Mouse (Mus musculus): Measurements from ENCODE around the gene 2610318N02Rik. TPM values are rescaled to one million over a fixed set of nuclear protein-coding genes. Genes with fewer than 3 reads are reported as not detected.
A peak's percentile ranks its signal among the peaks of the same experiment; 100 is the strongest.

2610318N02Rik gene
- total and polyA plus RNA-seq, 2 experiments = 0.33 TPM; not detected in 1

GRCm38 (mm10) chr16:17069511-17070443 lies 55.2 kb downstream of the 2610318N02Rik start, which contains the start of gene Ypel1:
Gene Ypel1 (plus strand): TSS chr16:17069696.
- Histone ChIP-seq H3K4me1 (ENCODE audit: control insufficient read depth, insufficient read depth, low read length) (no peaks in the 10 kb centered on the region), H3K27me3 (ENCODE audit: control insufficient read depth, insufficient read depth, low read length) (no peaks in the 10 kb centered on the region), H3K4me3 (ENCODE audit: insufficient read depth, low read depth, low read length) (peak within 1 kb of the TSS; percentile 83), H3K27ac (replicated peaks; ENCODE audit: insufficient read depth, low read depth, low read length) (no peak within 1 kb of the TSS), H3K9ac (ENCODE audit: low read depth, low read length) (peak within 1 kb of the TSS; percentile 75), H3K36me3 (ENCODE audit: control insufficient read depth, insufficient read depth, low read length) (no peaks in the 10 kb centered on the region), H3K79me2 (ENCODE audit: control insufficient read depth, insufficient read depth, low read length) (no peaks in the 10 kb centered on the region)
- TF ChIP-seq CTCF (IDR thresholded peaks at IDR 0.05; ENCODE audit: low read depth, low read length) (no peak), POLR2A (IDR thresholded peaks at IDR 0.05; ENCODE audit: extremely low read depth, insufficient read depth, low read length) (0 out of 2 replicates have a peak, but pooled peaks have one; percentile 46)
- WGBS = under 1% methylated on average over 75 of the region's 76 CpGs
- DNase-seq (ENCODE audit: extremely low read depth, low read depth, low spot score) = peak; percentile 48

- WGBS = 84% methylated on average over 2 of the region's 2 CpGs
- no peak overlapping the region for H3K9ac ChIP-seq (ENCODE audit: low read depth, low read length)
- H3K4me3 ChIP-seq (ENCODE audit: insufficient read depth, low read depth, low read length) = no peak overlapping the region
- peak; percentile 24 for DNase-seq (ENCODE audit: extremely low read depth, low read depth, low spot score)
- no peaks in the 10 kb centered on the region for H3K27me3 ChIP-seq (ENCODE audit: control insufficient read depth, insufficient read depth, low read length)
- TF ChIP-seq CTCF (IDR thresholded peaks at IDR 0.05; ENCODE audit: low read depth, low read length) = no peak
- no peak for TF ChIP-seq POLR2A (IDR thresholded peaks at IDR 0.05; ENCODE audit: extremely low read depth, insufficient read depth, low read length)
- H3K4me1 ChIP-seq (ENCODE audit: control insufficient read depth, insufficient read depth, low read length) = no peaks in the 10 kb centered on the region
- no peaks in the 10 kb centered on the region for H3K79me2 ChIP-seq (ENCODE audit: control insufficient read depth, insufficient read depth, low read length)
- H3K27ac ChIP-seq (replicated peaks; ENCODE audit: insufficient read depth, low read depth, low read length) = no peak overlapping the region
- no peaks in the 10 kb centered on the region for H3K36me3 ChIP-seq (ENCODE audit: control insufficient read depth, insufficient read depth, low read length)
Observed at GRCm38 (mm10) chr16:17067552-17067951, 57.4 kb downstream of the 2610318N02Rik start.

Other genes starting within 250 kb of the 2610318N02Rik start
- 12.2 and 15.4 TPM in 2 replicates for gene Ppm1f, start 228.7 kb downstream of the 2610318N02Rik start, total RNA-seq (2014; rRNA removed)
- 11.0 and 11.2 TPM in 2 replicates for gene Ppm1f, start 228.7 kb downstream of the 2610318N02Rik start, polyA plus RNA-seq (2012; rRNA removed)
- 81.4 and 91.2 TPM in 2 replicates for gene Mapk1, start 141.8 kb downstream of the 2610318N02Rik start, total RNA-seq (2014; rRNA removed)
- gene Mapk1, start 141.8 kb downstream of the 2610318N02Rik start, polyA plus RNA-seq (2012; rRNA removed) = 42.8 and 50.1 TPM in 2 replicates
- gene Ypel1, start 55.5 kb downstream of the 2610318N02Rik start, total RNA-seq (2014; rRNA removed) = 0.34 and 0.55 TPM in 2 replicates
- gene Ypel1, start 55.5 kb downstream of the 2610318N02Rik start, polyA plus RNA-seq (2012; rRNA removed) = 0.43 and 0.78 TPM in 2 replicates
- gene Ppil2, start 13.9 kb downstream of the 2610318N02Rik start, total RNA-seq (2014; rRNA removed) = 49.7 and 55.0 TPM in 2 replicates
- gene Ppil2, start 13.9 kb downstream of the 2610318N02Rik start, polyA plus RNA-seq (2012; rRNA removed) = 48.0 and 48.4 TPM in 2 replicates
- gene Sdf2l1, start 7.2 kb upstream of the 2610318N02Rik start, total RNA-seq (2014; rRNA removed) = 50.5 and 71.5 TPM in 2 replicates
- 70.0 and 72.3 TPM in 2 replicates for gene Sdf2l1, start 7.2 kb upstream of the 2610318N02Rik start, polyA plus RNA-seq (2012; rRNA removed)
- 0.28 and 0.94 TPM in 2 replicates for gene Ydjc, start 19.5 kb upstream of the 2610318N02Rik start, total RNA-seq (2014; rRNA removed)
- gene Ydjc, start 19.5 kb upstream of the 2610318N02Rik start, polyA plus RNA-seq (2012; rRNA removed) = 0.22 and 0.48 TPM in 2 replicates
- 0.07 TPM in 1 of 2 replicates, not detected in the other for gene Ccdc116, start 22.1 kb upstream of the 2610318N02Rik start, total RNA-seq (2014; rRNA removed)
- gene Ccdc116, start 22.1 kb upstream of the 2610318N02Rik start, polyA plus RNA-seq (2012; rRNA removed) = 0.05 and 0.07 TPM in 2 replicates
- gene Ube2l3, start 77.5 kb upstream of the 2610318N02Rik start, total RNA-seq (2014; rRNA removed) = 33.8 and 34.7 TPM in 2 replicates
- gene Ube2l3, start 77.5 kb upstream of the 2610318N02Rik start, polyA plus RNA-seq (2012; rRNA removed) = 45.7 and 54.0 TPM in 2 replicates
- not detected in 2 replicates for gene Rimbp3, start 83.4 kb upstream of the 2610318N02Rik start, total RNA-seq (2014; rRNA removed)
- not detected in 2 replicates for gene Rimbp3, start 83.4 kb upstream of the 2610318N02Rik start, polyA plus RNA-seq (2012; rRNA removed)
- gene Hic2, start 108.4 kb upstream of the 2610318N02Rik start, total RNA-seq (2014; rRNA removed) = 0.83 and 1.2 TPM in 2 replicates
- 0.87 and 1.1 TPM in 2 replicates for gene Hic2, start 108.4 kb upstream of the 2610318N02Rik start, polyA plus RNA-seq (2012; rRNA removed)
- gene Tmem191c, start 150.9 kb upstream of the 2610318N02Rik start, total RNA-seq (2014; rRNA removed) = 0.37 and 0.87 TPM in 2 replicates
- 0.97 and 1.4 TPM in 2 replicates for gene Tmem191c, start 150.9 kb upstream of the 2610318N02Rik start, polyA plus RNA-seq (2012; rRNA removed)
- 636 and 666 TPM in 2 replicates for gene Serpind1, start 206.2 kb upstream of the 2610318N02Rik start, total RNA-seq (2014; rRNA removed)
- gene Serpind1, start 206.2 kb upstream of the 2610318N02Rik start, polyA plus RNA-seq (2012; rRNA removed) = 368 and 398 TPM in 2 replicates